Mouse (Mus musculus) left cerebral cortex, adult 11 months (tissue): ENCODE measurements at regions not wholly inside any gene's neighbourhood (a gene's known extent, or its start where the extent isn't known, plus 50 kb on each side); places are given as distances from the start of the nearest gene placed in this dataset.

Experiments
- DNase-seq: peaks from one replicate; pipeline ENCODE4 v3.0.0; 2022; ENCODE audit warnings: low spot score

DNA sequence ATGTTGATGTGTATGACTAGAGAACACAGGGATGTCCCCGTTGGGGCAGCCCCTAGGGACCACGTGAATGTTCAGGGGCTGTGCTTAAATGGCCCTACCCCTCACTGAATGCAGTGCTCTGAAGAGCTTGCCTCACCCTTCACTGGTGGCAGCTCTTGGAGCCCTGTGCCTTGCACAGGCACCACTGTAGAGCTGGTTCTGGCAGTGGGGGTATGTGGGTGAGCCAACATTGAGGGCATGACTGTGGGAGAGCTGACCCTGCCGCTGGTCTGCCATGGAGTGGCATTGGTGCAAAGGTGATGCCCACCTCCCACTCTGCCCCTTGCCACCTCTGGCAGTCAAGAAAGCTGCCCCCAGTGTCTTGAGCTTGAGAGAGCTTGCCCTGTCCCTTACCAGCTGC lies 69.6 kb upstream of the Tdrd3 start:
- DNase-seq = no peak

DNA sequence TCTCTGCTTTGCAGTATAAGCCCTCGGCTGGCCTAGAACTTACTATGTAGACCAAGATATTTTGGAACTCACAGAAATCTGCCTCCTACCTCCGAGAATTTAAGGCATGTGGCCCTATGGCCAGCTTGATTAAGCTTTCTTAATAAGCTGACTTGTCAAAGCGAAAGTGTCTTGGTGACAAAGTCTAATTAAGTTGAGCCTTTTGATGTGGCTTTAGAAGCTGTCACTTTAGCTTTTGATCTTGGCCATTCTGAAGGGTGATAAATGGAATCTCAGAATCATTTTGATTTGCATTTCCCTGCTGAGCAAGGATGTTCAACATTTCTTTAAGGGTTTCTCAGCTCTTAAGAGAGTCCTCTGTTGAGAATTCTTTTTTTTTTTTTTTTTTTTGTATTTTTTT lies 67.6 kb upstream of the Tdrd3 start:
- no peak for DNase-seq

DNA sequence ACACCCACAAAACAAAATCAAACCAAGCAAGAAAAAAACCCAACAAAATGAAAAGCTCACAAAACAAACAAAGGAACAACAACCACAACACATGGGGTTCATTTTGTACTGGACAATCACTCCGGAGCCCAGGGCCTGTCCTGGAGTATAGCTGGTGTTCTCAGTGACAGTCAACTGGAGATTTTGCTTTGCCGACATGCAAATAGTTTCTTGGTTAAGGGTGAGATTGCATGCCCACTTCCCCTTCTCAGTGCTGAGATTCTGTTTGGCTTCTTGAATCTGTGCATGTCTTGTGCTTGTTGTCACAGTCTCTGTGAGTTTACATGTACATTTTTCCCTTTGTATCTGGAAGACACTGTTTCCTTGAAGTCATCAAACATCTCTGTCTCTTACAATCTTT lies 50.6 kb upstream of the Tdrd3 start:
- DNase-seq = no peak
